Mouse (Mus musculus) cerebellum, adult 11-12 months (tissue): Measurements from ENCODE around the gene Apoe.

Experiments
- DNase-seq: peaks from one replicate; pipeline ENCODE4 v3.0.0; 2022

Gene Apoe

DNA sequence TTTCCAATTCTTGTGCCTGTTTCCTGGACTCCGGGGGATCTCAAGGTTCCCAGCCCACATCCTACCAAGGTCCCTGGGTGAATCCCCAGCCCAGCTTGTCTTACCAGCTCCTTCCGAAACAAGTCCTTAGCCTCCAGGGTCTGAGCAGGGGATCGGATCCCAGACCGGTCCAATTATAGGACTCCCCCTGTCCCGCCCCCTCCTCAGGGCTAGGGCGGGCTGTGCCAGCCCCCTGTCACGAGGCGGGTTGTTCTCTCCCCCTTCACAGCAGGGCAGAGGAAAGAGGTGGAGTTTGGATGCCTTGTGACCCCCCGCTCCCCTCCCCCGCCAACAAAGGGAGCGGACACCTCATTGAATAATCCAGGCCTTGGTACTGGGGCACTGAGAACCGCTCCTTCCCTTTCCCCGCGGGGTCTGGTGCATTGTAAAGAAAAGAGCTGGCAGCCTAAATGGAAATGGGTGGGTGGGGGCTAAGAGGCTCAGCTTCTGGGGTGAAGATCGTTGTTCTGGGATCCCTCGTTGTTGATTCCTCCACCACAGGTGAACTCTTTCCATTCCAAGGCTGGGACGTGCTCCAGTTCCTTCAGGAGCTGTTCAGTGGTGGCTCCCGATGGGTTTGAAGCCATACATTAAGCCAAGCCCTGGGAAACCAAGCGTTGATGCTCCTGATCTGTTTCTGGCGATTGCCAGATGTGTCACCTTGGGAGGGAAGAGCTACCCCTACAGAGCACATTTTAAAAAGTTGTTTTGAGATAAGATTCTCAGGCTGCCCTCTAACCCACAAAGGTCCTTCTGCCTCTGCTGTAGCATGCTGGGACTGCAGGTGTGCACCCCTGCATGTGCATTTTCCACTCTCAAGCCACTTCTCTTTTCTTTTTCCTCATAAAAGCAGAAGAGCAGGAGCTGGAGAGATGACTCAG, at the start of gene Apoe:
Apoe (minus strand) TSS at position 282 of the 920 bp plus-strand sequence.
- peak; percentile 45 for DNase-seq

GRCm38 (mm10) chr7:19747420-19748218, 48.6 kb upstream of the Apoe start:
- DNase-seq: no peak

GRCm38 (mm10) chr7:19746426-19747201, 47.6 kb upstream of the Apoe start:
- DNase-seq: no peak

- DNase-seq: no peak
Observed at GRCm38 (mm10) chr7:19745971-19746370, 47.0 kb upstream of the Apoe start.

DNA sequence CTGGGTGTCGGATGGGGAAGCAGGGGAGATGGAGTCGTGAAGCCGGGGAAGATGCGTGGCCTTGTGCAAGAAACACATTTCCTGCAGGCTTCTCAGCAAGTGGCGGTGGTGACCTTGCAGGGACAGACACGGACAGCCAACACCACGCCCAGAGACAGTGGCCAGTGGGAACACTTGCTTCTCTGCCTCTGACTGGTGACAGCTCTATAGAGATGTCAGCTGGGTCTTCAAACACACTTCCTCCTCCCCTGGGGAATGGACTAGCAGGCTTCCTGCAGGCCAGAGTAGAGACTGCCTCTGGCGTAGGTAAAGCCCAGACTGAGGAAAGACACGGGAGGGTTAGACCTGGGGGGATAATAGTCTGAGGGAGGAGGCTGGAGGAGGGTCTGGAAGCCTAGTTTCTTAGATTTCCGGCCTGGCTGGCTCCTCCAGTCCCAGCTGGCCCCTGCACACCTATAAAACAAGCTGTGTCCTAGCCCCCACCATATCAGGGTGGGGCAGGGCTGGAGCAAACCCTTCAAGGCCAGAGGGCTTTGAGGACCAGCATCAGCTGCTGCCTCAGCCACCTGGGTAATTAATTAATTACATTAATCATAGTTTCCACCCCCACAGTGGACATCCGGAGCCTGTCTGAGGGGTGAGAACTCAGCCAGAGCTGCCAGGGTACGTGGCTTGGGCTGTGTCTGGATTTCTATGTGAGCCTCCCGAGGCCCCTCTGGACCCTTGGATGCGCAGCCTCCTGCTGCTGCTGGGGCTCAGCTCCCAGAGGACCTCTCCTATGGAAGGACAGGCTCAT, 45.8 kb upstream of the Apoe start:
- no peak for DNase-seq

GRCm38 (mm10) chr7:19743791-19744190, 44.8 kb upstream of the Apoe start:
- no peak for DNase-seq

GRCm38 (mm10) chr7:19742468-19742867, 43.5 kb upstream of the Apoe start:
- no peak for DNase-seq

DNA sequence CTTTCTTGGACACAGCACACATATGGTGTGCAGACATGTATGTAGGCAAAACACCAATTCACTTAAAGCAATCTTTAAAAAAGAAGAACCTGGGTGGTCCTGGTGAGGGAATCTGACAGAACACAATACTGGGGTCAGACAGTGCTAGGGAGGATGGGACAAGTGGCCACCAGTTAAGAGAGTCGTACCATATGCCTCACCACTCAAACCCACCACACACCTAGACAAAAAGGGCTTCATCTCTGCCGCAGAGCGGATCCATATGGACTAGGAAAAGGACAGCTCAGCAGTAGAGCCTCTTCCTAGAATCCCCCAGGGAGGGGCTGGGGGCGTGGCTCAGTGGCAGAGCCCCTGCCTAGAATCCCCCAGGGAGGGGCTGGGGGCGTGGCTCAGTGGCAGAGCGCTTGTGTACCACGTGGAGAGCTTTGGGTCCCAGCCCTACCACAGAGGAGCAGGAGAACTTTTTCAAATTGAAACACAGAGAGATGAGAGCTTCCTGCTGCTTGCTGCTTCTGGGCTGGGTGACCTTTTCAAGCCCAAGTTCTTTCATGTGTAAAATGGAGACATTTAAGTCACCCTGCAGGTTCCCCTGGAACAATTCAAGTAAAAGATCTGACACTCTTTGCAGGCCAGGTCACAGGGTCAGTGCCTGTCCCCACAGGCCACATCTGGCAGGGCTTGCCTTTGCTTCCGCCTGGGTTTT, 42.5 kb upstream of the Apoe start:
- no peak for DNase-seq

DNA sequence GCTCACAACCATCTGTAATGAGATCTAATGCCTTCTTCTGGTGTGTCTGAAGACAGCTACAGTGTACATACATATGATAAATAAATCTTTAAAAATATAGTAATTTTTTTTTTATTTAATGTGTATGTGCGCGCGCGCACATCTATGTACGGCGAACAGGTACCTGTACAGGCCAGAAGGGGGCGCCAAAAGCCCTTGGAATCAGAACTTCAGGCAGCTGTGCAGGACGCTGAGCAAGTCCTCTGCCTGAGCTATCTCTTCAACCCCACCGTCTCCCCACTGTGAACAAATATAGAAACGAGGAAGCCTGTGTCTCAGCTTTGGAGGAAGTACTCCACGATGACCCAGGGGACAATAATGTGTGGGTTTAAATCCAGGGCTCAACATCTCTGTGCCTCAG, 41.3 kb upstream of the Apoe start:
- DNase-seq: no peak

DNA sequence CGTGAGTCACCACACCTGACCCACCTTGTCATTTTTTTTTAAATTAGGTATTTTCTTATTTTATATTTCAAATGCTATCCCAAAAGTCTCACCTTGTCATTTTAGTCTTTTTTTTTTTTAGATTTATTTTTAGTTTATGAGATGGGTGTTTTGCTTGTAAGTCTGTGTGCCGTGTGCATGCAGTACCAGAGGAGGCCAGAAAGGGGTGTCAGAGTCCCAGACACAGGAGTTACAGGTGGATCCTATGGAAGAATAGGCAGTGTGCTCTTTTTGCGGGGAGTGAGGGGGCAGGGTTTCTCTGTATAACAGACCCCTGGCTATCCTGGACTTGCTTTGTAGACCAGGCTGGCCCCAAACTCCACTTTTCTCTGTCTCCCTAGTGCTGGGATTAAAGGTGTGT, 39.8 kb upstream of the Apoe start:
- no peak for DNase-seq

DNA sequence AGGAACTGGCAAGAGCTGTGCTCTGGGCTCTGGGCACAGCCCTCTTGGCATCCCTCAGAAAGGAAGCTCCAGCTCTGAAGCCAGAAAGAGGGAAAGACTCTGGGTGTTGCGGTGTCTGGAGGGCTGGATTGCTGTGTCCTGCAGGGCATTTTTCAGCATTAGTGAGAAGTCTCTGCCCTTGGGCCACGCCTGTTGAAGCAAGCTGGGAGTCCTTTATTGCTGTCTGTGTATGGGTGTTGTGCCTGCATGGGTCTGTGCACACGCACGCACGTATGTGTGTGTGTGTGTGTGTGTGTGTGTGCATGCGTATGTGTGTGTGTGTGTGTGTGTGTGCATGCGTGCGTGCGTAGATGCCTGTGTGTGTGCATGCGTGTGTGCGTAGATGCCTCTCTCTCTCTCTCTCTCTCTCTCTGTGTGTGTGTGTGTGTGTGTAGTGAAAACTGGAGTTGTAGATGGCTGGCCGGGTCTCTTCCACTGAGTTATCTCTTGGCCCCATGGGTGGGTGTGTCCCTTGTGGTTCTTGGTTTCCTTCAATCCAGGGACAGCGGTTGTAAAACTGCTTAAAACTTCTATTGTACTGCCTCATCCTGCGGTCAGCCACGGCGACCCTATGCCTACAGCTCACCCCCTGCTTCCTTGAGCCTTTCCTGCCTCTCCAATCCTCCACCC, 37.5 kb upstream of the Apoe start:
- no peak for DNase-seq

GRCm38 (mm10) chr7:19734178-19734666, 35.2 kb upstream of the Apoe start:
- no peak for DNase-seq

GRCm38 (mm10) chr7:19726541-19726940, 27.6 kb upstream of the Apoe start:
- no peak for DNase-seq

DNA sequence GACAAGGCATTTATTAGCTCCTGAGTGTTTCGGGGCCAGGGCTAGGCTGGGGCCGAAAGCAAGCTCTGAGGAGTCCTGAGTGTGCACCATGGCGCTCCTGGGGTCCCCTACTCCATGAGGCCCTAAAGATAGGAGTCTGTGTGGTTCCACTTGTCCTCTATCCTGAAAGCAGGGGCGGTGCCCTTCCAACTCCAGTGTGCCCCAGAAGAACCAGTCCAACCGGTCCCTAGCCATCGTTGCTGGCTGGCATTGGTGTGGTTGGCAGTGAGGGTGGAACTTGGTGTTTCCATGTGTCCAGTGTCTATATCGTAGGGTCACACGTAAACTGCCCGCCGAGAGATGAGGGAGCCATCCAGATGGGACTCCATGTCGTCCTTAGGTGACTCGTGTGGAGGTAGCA, 25.2 kb upstream of the Apoe start:
- DNase-seq: no peak

DNA sequence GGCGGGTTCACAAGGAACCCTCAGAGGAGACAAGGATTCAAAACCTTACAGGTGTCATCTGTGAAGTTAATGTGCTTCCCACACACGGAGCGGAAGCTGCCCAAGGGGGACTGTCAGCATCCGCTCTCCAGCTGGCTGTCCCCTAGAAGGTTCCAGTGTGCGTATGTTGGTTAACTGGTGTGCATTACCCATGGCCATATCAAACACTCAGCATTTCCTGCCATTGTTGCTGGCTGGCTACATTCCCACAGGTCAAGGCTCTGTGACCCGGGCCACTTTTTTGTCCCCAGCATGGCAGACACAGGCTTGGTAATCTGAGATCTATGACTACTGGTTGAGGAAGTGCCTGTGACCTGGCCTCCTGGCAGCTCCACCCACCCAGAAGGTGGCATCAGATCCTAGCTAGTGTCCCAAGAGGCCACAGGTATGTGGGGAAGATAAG, 23.8 kb upstream of the Apoe start:
- no peak for DNase-seq

- DNase-seq: no peak
Observed at GRCm38 (mm10) chr7:19719200-19719599, 20.2 kb upstream of the Apoe start.

GRCm38 (mm10) chr7:19718297-19718952, 19.4 kb upstream of the Apoe start:
- DNase-seq: no peak

DNA sequence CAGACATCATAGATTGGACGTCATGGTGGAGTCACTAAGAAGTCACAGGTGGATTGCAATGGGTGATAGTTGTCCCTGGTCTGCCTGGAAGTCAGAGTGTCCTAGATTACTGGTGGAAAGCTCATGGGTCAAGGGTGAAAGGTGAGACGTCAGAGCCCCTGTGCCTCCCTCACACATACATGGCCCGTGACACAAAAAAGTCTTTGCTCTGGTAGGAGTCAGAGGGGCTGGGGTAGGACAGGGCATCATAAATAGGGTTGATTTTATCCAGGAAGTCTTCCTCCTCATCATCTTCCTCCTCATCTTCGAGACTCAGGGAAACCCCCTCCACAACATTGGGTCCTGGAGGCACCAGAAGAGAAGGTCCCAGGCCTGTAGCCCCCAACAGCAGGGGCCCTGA, 18.4 kb upstream of the Apoe start:
- DNase-seq: peak; percentile 60

DNA sequence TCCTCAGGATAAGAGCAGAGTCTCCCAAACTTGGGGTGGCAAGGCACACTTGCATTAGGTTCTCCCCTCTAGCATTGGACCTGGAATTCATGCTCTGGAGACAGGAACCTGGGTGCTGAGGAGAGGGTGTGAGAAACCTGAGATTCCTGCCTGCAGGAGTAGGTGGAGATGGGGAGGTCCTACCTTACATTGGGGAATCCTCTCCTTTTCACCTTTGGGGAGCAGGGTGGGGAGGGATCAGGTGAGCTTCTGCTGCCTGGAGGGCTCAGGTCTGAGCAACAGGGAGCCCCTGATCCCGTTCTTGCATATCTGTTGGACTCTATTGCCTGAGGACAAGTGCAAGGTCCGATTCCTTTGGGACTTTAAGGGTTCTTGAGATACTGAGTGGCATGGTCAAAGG, 17.8 kb upstream of the Apoe start:
- peak; percentile 69 for DNase-seq

DNA sequence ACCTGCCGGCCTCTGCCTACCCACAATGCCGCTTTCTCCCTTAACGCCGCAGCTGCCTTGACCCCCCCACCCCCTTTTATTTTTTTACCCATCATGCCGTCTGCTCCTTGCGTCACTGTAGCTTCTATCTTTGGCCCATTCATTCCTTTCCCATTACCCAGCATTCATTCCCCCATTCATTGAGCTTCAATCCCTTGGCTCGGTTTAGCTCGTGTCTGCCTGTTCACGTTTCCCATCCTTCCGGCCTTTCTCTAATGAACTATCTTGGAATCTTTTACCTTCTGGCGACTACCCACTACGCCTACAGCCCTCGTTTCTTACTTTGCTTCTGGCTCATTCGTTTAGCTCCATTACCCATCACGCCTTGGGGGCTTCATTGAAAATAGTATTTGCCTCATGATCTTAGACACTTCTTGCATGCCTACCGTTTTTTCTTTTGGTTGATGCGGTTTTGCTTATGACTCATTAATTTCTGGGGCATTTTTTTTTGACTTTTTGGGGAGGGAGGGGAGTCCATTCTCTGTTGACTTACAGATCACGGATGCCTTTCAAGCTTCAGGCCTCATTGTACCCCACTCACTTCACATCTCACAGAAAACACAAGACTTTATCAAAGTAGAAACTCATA, 17.2 kb upstream of the Apoe start:
- DNase-seq: no peak
